Mouse (Mus musculus) left cerebral cortex, adult 8-10 months (tissue): Measurements from ENCODE around the gene Il21r. TPM values are rescaled to one million over a fixed set of nuclear protein-coding genes. Genes with fewer than 3 reads are reported as not detected.
A peak's percentile ranks its signal among the peaks of the same experiment; 100 is the strongest.

Experiments used
- DNase-seq, 2 experiments: peaks; one replicate each; pipeline ENCODE4 v3.0.0; 2022; ENCODE audit warnings: low spot score in 2 of 2
- total RNA-seq, 4 experiments: library from RNA; stranded (reverse); gene quantifications; 2 replicates each; pipeline ENCODE4 v1.2.4; 2022

Gene Il21r
- total RNA-seq, 4 experiments from 2014 or later, result 1.3 to 2.9 (median 2.1) TPM

- DNase-seq, result no peak
Observed at GRCm38 (mm10) chr7:125638376-125638775, 35.1 kb downstream of the Il21r start.

- DNase-seq, result peak; percentile 47 to 58
Observed at GRCm38 (mm10) chr7:125638870-125639386, 35.7 kb downstream of the Il21r start.

DNA sequence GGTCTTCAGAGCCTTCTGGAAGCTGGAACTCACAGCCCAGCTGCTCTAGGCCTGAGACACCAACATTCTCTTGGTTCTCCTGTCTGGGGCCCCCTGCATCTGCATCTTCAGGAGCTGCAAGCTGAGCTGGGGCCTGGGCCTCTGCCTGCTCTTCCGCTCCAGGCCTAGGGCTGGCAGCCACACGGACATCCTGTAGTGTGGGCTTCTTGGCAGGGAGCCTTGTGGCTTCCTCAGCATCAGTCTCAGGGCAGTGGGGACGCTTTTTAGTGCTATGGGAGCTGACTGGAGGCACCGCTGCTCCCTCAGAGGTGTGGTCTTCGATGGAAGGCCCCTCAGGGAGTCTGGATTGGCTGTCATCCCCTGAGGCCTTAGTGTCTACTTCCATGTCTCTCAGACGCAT, 40.7 kb downstream of the Il21r start:
- DNase-seq, result no peak

DNA sequence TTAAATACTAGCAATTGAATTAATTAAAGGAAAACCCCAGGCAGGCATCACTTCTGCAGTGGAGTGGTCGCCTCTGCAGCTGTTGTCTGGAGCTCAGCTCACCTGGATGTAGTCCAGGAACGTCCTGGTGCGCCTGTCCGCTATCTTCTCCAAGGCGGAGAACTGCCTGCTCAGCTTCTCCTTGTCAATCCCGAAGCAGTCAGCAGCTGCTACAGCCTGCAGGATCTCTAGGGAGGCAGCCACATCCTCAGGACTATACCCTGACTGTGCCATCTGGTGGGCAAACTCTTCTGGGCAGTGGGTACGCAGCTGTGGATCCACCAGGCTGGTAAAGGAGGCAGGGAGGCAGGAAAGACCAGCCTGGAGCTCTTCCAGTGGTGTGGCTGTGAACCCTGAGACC, 42.2 kb downstream of the Il21r start:
- no peak for DNase-seq

DNA sequence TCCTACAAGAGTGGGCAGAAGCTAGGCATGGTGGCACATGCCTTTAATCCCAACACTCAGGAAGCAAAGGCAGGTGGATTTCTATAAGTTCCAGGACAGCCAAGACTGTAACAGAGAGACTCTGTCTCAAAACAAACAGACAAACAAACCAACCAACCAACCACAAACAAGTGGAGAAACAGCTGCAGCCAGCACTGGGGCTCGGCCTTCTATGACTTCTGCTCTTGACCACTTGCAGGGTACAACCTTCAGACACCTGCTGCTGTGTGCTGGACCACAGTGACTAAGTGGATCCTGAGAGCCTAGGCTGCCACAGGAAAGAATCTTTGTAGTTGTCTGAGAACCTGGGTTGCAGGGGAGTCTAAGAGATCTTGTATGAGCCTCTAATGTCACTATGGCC, 45.8 kb downstream of the Il21r start:
- no peak for DNase-seq

GRCm38 (mm10) chr7:125657511-125657910, 54.3 kb downstream of the Il21r start:
- no peak for DNase-seq

- DNase-seq, result no peak
Observed at GRCm38 (mm10) chr7:125663654-125664053, 60.4 kb downstream of the Il21r start.

DNA sequence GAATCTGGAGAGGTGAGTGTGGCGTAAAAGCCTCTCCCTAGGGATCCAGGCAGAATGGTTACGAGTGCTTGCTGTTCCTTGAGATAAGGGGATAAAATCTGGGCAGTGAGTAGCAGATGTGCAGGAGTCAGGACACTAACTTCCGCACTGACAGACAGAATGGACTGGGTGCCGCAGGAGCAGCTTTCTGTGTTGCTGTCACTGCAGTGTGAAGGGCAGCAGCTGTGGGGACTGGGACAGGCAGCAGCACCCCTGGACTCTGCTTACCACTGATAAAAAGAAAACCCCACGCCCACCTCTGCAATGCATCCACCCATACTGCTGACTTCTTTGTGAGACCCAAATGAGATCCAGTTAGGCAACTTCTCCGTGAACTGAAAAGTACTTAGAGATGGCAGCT, 67.6 kb downstream of the Il21r start:
- no peak for DNase-seq

GRCm38 (mm10) chr7:125671396-125671795, 68.2 kb downstream of the Il21r start:
- no peak for DNase-seq

DNA sequence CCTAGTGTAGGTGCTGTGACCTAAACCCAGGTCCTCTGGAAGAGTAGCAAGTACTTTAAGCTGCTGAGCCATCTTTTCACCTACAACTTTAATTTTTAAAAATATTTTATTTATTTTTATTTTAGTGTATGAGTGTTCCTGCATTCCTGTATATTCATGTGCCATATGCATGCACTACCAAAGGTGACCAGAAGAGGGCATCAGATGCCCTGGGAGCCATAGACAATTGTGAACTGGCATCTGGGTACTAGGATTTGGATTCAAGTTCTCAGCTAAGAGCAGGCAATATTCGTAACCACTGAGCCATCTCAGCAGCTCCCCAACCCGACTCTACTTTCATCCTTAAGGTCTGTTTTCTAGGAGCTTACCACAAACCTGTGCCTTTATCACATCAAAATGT, 71.7 kb downstream of the Il21r start:
- DNase-seq, result no peak

GRCm38 (mm10) chr7:125678756-125679155, 75.5 kb downstream of the Il21r start:
- no peak for DNase-seq

GRCm38 (mm10) chr7:125679936-125680335, 76.7 kb downstream of the Il21r start:
- DNase-seq, result no peak

Other genes with a start within 250 kb of the Il21r start
- gene Kdm8, start 158.8 kb upstream of the Il21r start, total RNA-seq, result 1 to 10 TPM; 4.7 to 5.4 (median 5.3) TPM
- gene Nsmce1, start 111.8 kb upstream of the Il21r start, total RNA-seq, result 10 to 100 TPM; 15.0 to 17.3 (median 16.7) TPM
- 10 to 100 TPM in 1 of 4 experiments, 1 to 10 TPM in 3; 5.2 to 10.1 (median 8.0) TPM for gene Il4ra, start 51.3 kb upstream of the Il21r start, total RNA-seq
- 100 to 1,000 TPM in 3 of 4 experiments, 10 to 100 TPM in 1; 94.0 to 105 (median 102) TPM for gene Gtf3c1, start 104.4 kb downstream of the Il21r start, total RNA-seq
- gene D430042O09Rik, start 104.5 kb downstream of the Il21r start, total RNA-seq, result 10 to 100 TPM; 26.8 to 30.5 (median 28.4) TPM